Mouse (Mus musculus) spleen, adult 2 months (tissue): ENCODE measurements at regions not wholly inside any gene's neighbourhood (a gene's known extent, or its start where the extent isn't known, plus 50 kb on each side); places are given as distances from the start of the nearest gene placed in this dataset.
"Not testable (repeated sequence)": the region's sequence is repeated elsewhere in the genome, so short reads cannot be mapped to it uniquely, and the experiment has no call there.

Experiments used
- DNase-seq, 2 experiments: peaks; one replicate each; pipeline versions ENCODE4 v3.0.0 to v3.0.0-alpha.2; 2012 to 2021; ENCODE audit warnings: low spot score in 2 of 2, low read depth in 1 of 2
- H3K27ac ChIP-seq: fragments of 200-500 bp; 2 replicates; pipeline ENCODE4 v1.5.1; 2012; ENCODE audit warnings: low read length, inconsistent platforms; ENCODE audit not compliant: insufficient read depth
- H3K27me3 ChIP-seq: fragments of 200-500 bp; 2 replicates; pipeline ENCODE4 v1.6.1; 2012; ENCODE audit warnings: mild to moderate bottlenecking, moderate library complexity, low read length, inconsistent platforms; ENCODE audit not compliant: control insufficient read depth, insufficient read depth
- H3K36me3 ChIP-seq: fragments of 200-500 bp; 2 replicates; pipeline ENCODE4 v1.6.1; 2012; ENCODE audit warnings: mild to moderate bottlenecking, low read length, inconsistent platforms; ENCODE audit not compliant: control insufficient read depth, insufficient read depth
- H3K4me1 ChIP-seq: fragments of 200-500 bp; 2 replicates; pipeline ENCODE4 v1.6.1; 2011; ENCODE audit warnings: inconsistent platforms; ENCODE audit not compliant: control insufficient read depth, insufficient read depth, insufficient read length
- H3K4me3 ChIP-seq: fragments of 200-500 bp; 2 replicates; pipeline ENCODE4 v1.5.1; 2011; ENCODE audit warnings: mild to moderate bottlenecking, inconsistent platforms; ENCODE audit not compliant: insufficient read depth, insufficient read length; ENCODE audit errors: extremely low read depth
- CTCF ChIP-seq: fragments of 200-500 bp; IDR thresholded peaks from 2 replicates; pipeline ENCODE4 v1.5.1; 2011; ENCODE audit warnings: mild to moderate bottlenecking, inconsistent platforms; ENCODE audit not compliant: insufficient read depth, insufficient read length, insufficient replicate concordance; ENCODE audit errors: extremely low read depth
- POLR2A ChIP-seq: fragments of 200-500 bp; IDR thresholded peaks from 2 replicates; pipeline ENCODE4 v1.6.1; 2011; ENCODE audit warnings: low read depth, low read length, inconsistent platforms
- WGBS: fragments of 180-500 bp; shearing (Covaris S2); methylation state at CpG from one replicate; pipeline ENCODE4 v1.1.7; 2018; 5-methylcytosine and 5-hydroxymethylcytosine counted together

DNA sequence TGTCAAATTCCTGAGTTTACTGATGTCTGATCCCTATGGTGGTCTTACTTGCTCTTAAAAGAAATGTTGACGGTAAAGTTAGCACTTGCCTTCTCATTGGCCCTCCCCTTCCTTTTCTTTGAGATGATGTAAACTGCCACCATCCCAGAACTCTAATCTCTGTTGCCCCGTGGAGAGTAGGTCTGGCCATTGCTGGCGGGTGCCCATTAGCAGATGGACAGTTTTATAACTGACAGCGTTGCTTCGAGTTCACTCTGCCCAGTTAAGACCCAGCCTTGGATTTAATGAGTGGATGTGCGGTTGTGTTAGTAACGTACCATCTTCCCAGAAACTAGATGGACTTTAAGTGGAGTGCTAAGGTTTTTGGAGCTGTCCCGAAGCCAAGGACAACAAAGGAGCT lies 199.4 kb downstream of the Faxc start:
- Histone ChIP-seq H3K27me3 (no peaks in the 10 kb centered on the region), H3K4me3 (no peak overlapping the region), H3K27ac (no peak overlapping the region), H3K4me1 (no peaks in the 10 kb centered on the region), H3K36me3 (no peaks in the 10 kb centered on the region)
- WGBS, result 75% methylated on average over 8 of the region's 8 CpGs
- DNase-seq, result no peak
- TF ChIP-seq POLR2A (no peak), CTCF (no peak)

DNA sequence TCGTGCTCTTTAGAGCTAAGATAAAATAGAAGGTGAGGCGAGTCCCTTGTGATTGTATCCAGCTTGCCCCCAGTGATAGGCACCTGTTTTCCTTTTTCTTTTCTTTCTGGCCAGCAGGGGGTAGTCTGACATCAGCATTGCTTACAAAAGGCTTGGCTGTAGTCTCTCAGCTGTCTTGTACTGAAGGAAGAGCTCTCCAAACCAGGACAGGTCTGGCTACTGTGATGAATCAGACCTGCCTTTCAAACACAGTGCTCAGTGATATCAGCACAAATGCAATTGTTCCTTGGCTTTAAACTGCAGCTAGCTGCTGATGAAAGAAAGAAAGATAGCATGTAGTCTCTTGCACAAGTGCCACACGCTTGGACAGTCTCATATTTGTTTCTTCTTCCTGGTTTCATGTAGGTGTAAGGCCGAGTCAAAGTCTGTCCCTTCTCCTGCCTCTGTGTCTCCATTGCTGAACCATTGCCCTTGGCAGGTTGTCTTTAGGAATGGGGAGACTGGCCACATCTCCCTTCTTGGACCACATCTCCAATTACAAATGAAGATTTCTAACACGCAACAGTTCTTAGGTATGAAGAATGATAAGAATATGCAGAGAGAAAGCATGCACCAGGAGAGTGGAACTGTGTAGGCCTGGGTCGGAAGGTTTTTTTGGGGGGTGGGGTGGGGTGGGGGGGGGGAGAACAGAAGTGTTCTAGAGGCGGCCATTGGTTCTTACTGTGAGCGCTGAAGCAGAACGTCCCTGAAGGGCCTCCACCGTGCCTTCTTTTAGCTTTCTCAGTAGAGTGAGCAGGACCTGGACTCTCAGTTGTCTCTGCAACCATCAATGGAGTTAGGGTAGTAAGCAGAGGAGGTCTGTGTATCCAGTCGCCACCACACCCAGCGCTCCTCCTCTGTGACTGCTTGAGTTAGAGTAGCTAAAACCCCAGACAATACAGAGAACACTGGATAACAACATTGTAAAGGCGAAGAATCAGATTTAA lies 200.9 kb downstream of the Faxc start:
- Histone ChIP-seq H3K4me1 (no peaks in the 10 kb centered on the region), H3K27me3 (no peaks in the 10 kb centered on the region), H3K36me3 (no peaks in the 10 kb centered on the region), H3K4me3 (no peak overlapping the region), H3K27ac (no peak overlapping the region)
- no peak for TF ChIP-seq POLR2A
- TF ChIP-seq CTCF, result peak; percentile 8; the same call in 1 of the 2 replicates
- WGBS, result 62% methylated on average over 13 of the region's 13 CpGs
- no peak for DNase-seq

GRCm38 (mm10) chr4:22133547-22134495 lies 202.7 kb downstream of the Faxc start:
- Histone ChIP-seq H3K4me1 (no peaks in the 10 kb centered on the region), H3K27me3 (no peaks in the 10 kb centered on the region), H3K27ac (no peak overlapping the region), H3K4me3 (no peak overlapping the region), H3K36me3 (no peaks in the 10 kb centered on the region)
- 53% methylated on average over 14 of the region's 14 CpGs for WGBS
- TF ChIP-seq POLR2A, result no peak
- DNase-seq, result no peak

DNA sequence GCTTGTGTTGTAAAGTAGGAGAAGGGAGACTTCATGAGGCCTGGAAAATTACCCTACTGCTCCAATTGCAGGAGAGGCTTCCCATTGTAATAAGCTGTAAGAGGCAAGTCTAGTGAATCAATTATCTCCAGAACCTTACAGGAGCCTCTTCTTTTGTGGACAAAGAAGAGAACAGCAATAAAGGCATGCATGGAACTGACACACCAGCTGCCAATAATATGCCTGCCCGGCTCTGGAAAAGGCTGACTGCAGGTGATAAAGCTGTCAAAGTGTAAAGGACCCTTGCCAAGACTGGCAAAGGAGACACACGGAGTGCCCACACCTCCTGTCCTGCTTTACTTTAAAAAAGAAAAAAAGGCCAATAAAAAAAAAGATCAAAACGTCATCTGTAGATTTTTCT lies 209.0 kb downstream of the Faxc start:
- H3K27me3 ChIP-seq, result no peaks in the 10 kb centered on the region
- no peak for DNase-seq
- no peaks in the 10 kb centered on the region for H3K36me3 ChIP-seq
- H3K27ac ChIP-seq, result no peak overlapping the region
- WGBS, result 73% methylated on average over 3 of the region's 3 CpGs
- TF ChIP-seq CTCF (no peak), POLR2A (no peak)
- no peaks in the 10 kb centered on the region for H3K4me1 ChIP-seq
- H3K4me3 ChIP-seq, result no peak overlapping the region

DNA sequence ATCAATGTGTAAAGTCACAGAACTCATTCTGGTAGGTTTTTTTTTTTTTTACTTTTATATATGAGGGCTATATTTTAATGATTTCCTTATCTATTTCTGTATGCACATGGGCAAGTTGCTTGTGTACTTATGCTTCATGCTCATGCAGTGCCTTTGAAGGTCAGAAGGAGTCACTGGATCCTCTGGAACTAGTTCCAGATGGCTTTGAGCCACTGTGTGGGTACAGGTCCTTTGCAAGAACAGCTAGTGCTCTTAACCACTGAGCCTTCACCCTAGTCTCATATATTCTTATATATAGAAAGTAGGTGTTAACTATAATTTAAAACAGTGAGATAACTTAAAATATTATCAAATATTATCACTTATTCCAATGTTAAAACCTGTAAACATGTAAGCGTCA lies 212.4 kb downstream of the Faxc start:
- no peak overlapping the region for H3K27ac ChIP-seq
- H3K4me3 ChIP-seq, result no peak overlapping the region
- no peak for TF ChIP-seq CTCF
- TF ChIP-seq POLR2A, result no peak
- no peaks in the 10 kb centered on the region for H3K36me3 ChIP-seq
- no peaks in the 10 kb centered on the region for H3K27me3 ChIP-seq
- no peaks in the 10 kb centered on the region for H3K4me1 ChIP-seq
- 95% methylated on average over 1 of the region's 1 CpGs for WGBS
- no peak for DNase-seq

DNA sequence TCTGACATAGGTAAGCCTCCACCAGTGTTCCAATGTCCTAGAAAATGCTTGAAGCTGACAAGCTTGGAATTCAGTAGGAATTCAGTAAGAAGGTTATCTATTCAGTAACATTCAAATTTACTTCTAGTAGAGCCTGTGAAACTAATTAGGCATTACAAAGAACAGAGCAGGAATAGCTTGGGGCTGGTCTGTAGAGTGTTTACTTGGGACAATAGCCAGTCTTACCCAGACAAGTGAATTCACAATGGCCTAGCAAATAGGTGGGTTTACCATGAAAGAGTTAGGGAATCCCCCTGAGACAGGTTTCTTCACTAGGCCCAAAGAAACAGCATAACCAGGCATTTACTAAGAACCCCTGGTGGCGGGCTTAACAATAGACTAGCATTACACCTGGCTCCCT lies 212.5 kb upstream of the Fbxl4 start:
- not testable (repeated sequence) for H3K27ac ChIP-seq, H3K27me3 ChIP-seq, H3K4me3 ChIP-seq, H3K4me1 ChIP-seq, DNase-seq, H3K36me3 ChIP-seq
- 88% methylated on average over 1 of the region's 1 CpGs for WGBS
